Mouse (Mus musculus) stomach, embryonic 15.5 days (tissue): Measurements from ENCODE around the gene Caln1. TPM values are rescaled to one million over a fixed set of nuclear protein-coding genes. Genes with fewer than 3 reads are reported as not detected.

Experiments used
- ATAC-seq: fragments of 200-750 bp; cut with Nextera tagmentation; 2 replicates; pipeline ENCODE4 v1.8.0; 2017; ENCODE audit warnings: low read depth, moderate number of reproducible peaks, moderate TSS enrichment; ENCODE audit not compliant: insufficient read depth, low FRiP score
- H3K27ac ChIP-seq: fragments of 300-500 bp; sonication (generic); 2 replicates; pipeline ENCODE4 v1.5.1; 2015; ENCODE audit warnings: mild to moderate bottlenecking, inconsistent platforms
- H3K27me3 ChIP-seq: fragments of 300-500 bp; sonication (generic); replicated peaks from 2 replicates; pipeline ENCODE4 v1.6.1; 2015; ENCODE audit warnings: inconsistent platforms
- H3K36me3 ChIP-seq: fragments of 300-500 bp; sonication (generic); 2 replicates; pipeline ENCODE4 v1.6.1; 2015; ENCODE audit warnings: inconsistent platforms
- H3K4me1 ChIP-seq: fragments of 300-500 bp; sonication (generic); 2 replicates; pipeline ENCODE4 v1.6.1; 2015; ENCODE audit warnings: inconsistent platforms
- H3K4me2 ChIP-seq: fragments of 300-500 bp; sonication (generic); 2 replicates; pipeline ENCODE4 v1.6.1; 2015; ENCODE audit warnings: mild to moderate bottlenecking, inconsistent platforms
- H3K4me3 ChIP-seq: fragments of 300-500 bp; sonication (generic); replicated peaks from 2 replicates; pipeline ENCODE4 v1.5.1; 2015; ENCODE audit warnings: inconsistent platforms
- H3K9ac ChIP-seq: fragments of 300-500 bp; sonication (generic); 2 replicates; pipeline ENCODE4 v1.6.1; 2015; ENCODE audit warnings: inconsistent platforms
- H3K9me3 ChIP-seq: fragments of 300-500 bp; sonication (generic); 2 replicates; pipeline ENCODE4 v1.6.1; 2016; ENCODE audit warnings: inconsistent platforms
- WGBS: fragments of 180-500 bp; shearing (Covaris S2); methylation state at CpG from one replicate; pipeline ENCODE4 v1.1.7; 2015; 5-methylcytosine and 5-hydroxymethylcytosine counted together
- polyA plus RNA-seq: library from polyadenylated mRNA; unstranded; fragments of >200 nt; fragmentation: Nextera tagmentation; extraction: Ambion mirVana; gene quantifications from 2 replicates; pipeline ENCODE4 v1.2.1, GENCODE M21; 2015

Caln1 gene
- polyA plus RNA-seq, 1 experiment from 2014 or later, result 0.05 TPM

DNA sequence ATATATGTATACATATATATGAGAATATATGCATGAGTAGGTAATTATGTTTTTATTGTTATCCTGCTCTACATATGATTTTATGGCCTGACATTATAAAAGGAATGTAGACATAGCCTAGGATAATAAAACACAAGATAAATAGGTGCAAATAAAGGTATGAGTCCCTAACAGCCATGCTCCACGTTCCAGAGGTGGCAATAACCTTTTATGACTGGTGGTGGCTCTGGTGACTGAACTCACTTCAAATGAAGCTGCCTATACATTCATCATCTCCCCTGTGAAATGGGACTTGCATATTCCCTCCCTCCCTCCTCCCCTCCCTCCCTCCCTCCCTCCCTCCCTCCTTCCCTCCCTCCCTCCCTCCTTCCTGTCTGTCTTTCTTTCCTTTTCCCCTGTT is 111.0 kb downstream of the Caln1 start:
- WGBS, result 56% methylated on average over 1 of the region's 1 CpGs
- no peak overlapping the region for H3K9ac ChIP-seq
- H3K4me3 ChIP-seq, result no peak overlapping the region
- no peaks in the 10 kb centered on the region for H3K4me1 ChIP-seq
- no peaks in the 10 kb centered on the region for H3K9me3 ChIP-seq
- H3K27ac ChIP-seq, result no peak overlapping the region
- H3K36me3 ChIP-seq, result no peaks in the 10 kb centered on the region
- ATAC-seq, result no peak
- no peaks in the 10 kb centered on the region for H3K27me3 ChIP-seq
- no peak overlapping the region for H3K4me2 ChIP-seq

DNA sequence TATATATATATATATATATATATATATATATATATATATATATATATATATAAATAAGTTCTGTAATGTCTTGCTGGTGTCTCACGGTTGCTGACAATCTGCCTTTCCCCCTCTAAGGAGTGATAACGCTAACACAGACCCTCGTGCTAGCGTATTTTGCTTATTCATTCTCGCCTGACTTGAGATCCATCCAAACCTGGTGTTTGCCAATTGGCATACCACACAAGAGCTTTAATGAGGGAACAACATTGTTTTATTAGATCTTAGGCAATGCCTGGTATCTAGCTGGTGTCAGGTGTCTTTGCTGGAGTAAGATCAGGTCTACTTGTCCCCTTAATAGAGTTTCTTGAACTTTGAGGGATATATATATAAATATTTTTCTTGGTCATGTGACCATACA is 122.2 kb downstream of the Caln1 start:
- Histone ChIP-seq H3K9me3 (no peaks in the 10 kb centered on the region), H3K4me1 (no peaks in the 10 kb centered on the region), H3K36me3 (no peaks in the 10 kb centered on the region), H3K27me3 (no peaks in the 10 kb centered on the region), H3K4me3 (no peak overlapping the region), H3K27ac (no peak overlapping the region), H3K4me2 (no peak overlapping the region), H3K9ac (no peak overlapping the region)
- ATAC-seq, result no peak
- 80% methylated on average over 5 of the region's 5 CpGs for WGBS

DNA sequence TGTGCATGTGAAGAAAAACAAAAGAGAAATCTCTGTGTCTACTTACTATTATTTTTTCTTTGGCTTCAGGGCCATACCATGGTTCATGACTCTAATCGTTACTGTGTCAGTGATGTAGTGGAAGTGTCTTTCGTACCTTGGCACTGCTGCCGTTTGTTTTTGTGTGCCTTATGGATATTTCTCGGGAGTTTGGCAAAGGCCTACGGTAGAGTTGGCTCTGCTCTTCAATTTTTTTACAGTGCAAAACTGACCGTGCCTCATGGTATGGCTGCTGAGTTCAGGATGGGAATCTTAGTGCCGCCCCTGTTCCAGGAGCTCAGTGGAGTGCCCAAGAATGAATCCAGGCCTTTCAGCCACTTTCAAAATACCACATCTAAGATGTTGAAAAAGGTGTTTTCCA is 123.0 kb downstream of the Caln1 start:
- Histone ChIP-seq H3K9me3 (no peaks in the 10 kb centered on the region), H3K27ac (no peak overlapping the region), H3K9ac (no peak overlapping the region), H3K4me3 (no peak overlapping the region), H3K27me3 (no peaks in the 10 kb centered on the region), H3K36me3 (no peaks in the 10 kb centered on the region), H3K4me1 (no peaks in the 10 kb centered on the region), H3K4me2 (no peak overlapping the region)
- 82% methylated on average over 7 of the region's 7 CpGs for WGBS
- no peak for ATAC-seq

- H3K9me3 ChIP-seq, result no peaks in the 10 kb centered on the region
- no peak for ATAC-seq
- 76% methylated on average over 9 of the region's 9 CpGs for WGBS
These were observed 133.3 kb downstream of the Caln1 start for GRCm38 (mm10) chr5:130502541-130502940.

DNA sequence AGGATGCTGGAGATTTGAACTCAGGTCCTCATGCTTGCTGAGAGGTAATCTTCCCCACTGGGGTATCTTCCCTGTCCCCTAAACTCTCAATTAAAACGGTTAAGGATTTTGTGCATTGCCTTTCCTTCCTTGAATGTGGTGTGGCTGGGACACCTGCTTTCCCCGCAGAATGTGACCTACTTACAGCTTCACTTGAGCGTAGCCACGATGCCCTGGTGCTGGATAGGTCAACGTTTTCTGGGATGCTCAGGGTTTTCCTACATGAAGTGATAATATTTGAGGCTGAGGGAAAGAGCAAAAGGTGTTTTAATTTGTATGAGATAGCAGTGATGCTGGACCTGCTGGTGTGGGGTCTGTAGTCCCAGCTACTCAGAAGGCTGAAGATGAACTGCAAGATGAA is 135.6 kb downstream of the Caln1 start:
- WGBS, result 76% methylated on average over 5 of the region's 5 CpGs
- no peak overlapping the region for H3K4me3 ChIP-seq
- H3K9ac ChIP-seq, result no peak overlapping the region
- H3K9me3 ChIP-seq, result no peaks in the 10 kb centered on the region
- H3K27me3 ChIP-seq, result no peaks in the 10 kb centered on the region
- H3K27ac ChIP-seq, result no peak overlapping the region
- no peaks in the 10 kb centered on the region for H3K36me3 ChIP-seq
- H3K4me2 ChIP-seq, result no peak overlapping the region
- ATAC-seq, result no peak
- H3K4me1 ChIP-seq, result no peaks in the 10 kb centered on the region

More at GRCm38 (mm10) chr5:130502541-130502940, 133.3 kb downstream of the Caln1 start:
- Histone ChIP-seq H3K4me2 (no peak overlapping the region), H3K4me3 (no peak overlapping the region), H3K9ac (no peak overlapping the region), H3K4me1 (no peaks in the 10 kb centered on the region), H3K27me3 (no peaks in the 10 kb centered on the region), H3K27ac (no peak overlapping the region), H3K36me3 (no peaks in the 10 kb centered on the region)

DNA sequence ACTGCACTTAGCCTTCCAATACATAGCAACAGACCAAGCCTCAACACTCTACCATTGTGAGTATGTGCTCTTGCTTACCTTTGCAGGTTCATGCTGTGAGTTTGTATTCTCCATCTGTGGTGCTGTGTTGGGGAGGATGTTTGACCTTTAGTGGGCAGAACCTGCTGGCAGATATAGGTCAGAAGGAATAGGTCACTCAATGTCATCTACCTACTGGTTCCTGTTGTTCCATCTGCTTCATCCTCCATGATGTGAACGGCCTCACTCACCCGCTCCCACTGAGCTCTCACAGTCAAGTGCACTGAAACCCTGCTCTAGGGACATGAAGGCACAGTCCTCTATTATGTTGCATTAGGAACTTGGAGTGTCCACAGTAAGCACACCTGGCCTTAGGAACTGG is 141.3 kb downstream of the Caln1 start:
- Histone ChIP-seq H3K4me2 (no peak overlapping the region), H3K9ac (no peak overlapping the region), H3K4me3 (no peak overlapping the region), H3K4me1 (no peaks in the 10 kb centered on the region), H3K36me3 (no peaks in the 10 kb centered on the region), H3K27ac (no peak overlapping the region), H3K27me3 (no peaks in the 10 kb centered on the region), H3K9me3 (no peaks in the 10 kb centered on the region)
- WGBS, result 92% methylated on average over 2 of the region's 2 CpGs
- no peak for ATAC-seq

DNA sequence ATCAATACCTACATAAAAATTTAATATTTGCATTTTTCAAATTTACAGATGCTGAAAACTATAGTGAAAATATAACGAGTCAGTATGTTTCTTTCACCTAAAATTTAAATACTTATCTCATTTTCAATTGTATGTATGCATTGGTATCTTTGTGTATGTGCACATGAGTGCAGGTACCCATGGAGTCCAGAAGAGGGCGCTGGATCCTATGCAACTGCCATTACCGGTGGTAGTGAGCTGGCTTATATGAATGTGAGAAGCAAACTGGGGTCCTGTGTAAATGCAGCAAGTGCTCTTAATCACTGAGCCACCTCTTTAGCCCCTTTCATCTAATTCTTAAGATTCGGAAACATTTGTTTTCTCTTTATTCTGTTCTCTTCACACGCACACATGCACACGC is 146.1 kb downstream of the Caln1 start:
- H3K4me1 ChIP-seq, result no peaks in the 10 kb centered on the region
- no peaks in the 10 kb centered on the region for H3K36me3 ChIP-seq
- no peak for ATAC-seq
- H3K4me3 ChIP-seq, result no peak overlapping the region
- no peaks in the 10 kb centered on the region for H3K27me3 ChIP-seq
- no peak overlapping the region for H3K4me2 ChIP-seq
- no peaks in the 10 kb centered on the region for H3K9me3 ChIP-seq
- H3K9ac ChIP-seq, result no peak overlapping the region
- no peak overlapping the region for H3K27ac ChIP-seq
- whole genome bisulfite sequencing, result 82% methylated on average over 6 of the region's 6 CpGs

GRCm38 (mm10) chr5:130520527-130520926 is 151.3 kb downstream of the Caln1 start:
- Histone ChIP-seq H3K4me2 (no peak overlapping the region), H3K4me3 (no peak overlapping the region), H3K9ac (no peak overlapping the region), H3K9me3 (no peaks in the 10 kb centered on the region), H3K4me1 (no peaks in the 10 kb centered on the region), H3K27me3 (no peaks in the 10 kb centered on the region), H3K27ac (no peak overlapping the region), H3K36me3 (no peaks in the 10 kb centered on the region)
- WGBS, result 61% methylated on average over 2 of the region's 2 CpGs
- ATAC-seq, result no peak

DNA sequence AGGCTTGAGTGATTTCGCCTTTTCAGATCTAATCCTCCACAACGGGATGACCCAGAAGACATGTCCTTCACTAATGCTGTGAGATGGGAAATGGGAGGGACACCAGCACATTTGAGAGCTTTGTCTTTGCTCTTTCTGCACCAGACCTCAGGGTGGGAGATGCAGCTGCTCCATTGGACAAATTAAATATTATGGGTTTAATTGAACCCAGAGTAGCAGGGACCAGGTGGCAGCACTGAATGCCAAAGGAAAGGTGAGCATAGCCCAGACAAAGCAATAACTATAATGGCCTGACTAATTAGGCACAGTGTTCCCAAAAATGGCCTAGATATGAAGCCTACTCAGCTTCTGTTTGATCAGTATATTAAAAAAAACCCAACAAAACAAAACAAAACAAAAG is 158.2 kb downstream of the Caln1 start:
- no peak overlapping the region for H3K4me3 ChIP-seq

GRCm38 (mm10) chr5:130547496-130547895 is 178.2 kb downstream of the Caln1 start:
- Histone ChIP-seq H3K4me3 (no peak overlapping the region), H3K27me3 (no peaks in the 10 kb centered on the region), H3K9me3 (no peaks in the 10 kb centered on the region), H3K9ac (no peak overlapping the region), H3K36me3 (no peaks in the 10 kb centered on the region), H3K4me2 (no peak overlapping the region), H3K27ac (no peak overlapping the region), H3K4me1 (no peaks in the 10 kb centered on the region)
- WGBS, result 90% methylated on average over 5 of the region's 5 CpGs
- ATAC-seq, result no peak

More for the DNA sequence above, 158.2 kb downstream of the Caln1 start:
- H3K4me2 ChIP-seq, result no peak overlapping the region
- no peaks in the 10 kb centered on the region for H3K4me1 ChIP-seq
- no peaks in the 10 kb centered on the region for H3K27me3 ChIP-seq
- no peaks in the 10 kb centered on the region for H3K9me3 ChIP-seq
- H3K36me3 ChIP-seq, result no peaks in the 10 kb centered on the region
- H3K9ac ChIP-seq, result no peak overlapping the region
- no peak for ATAC-seq
- WGBS, result 81% methylated on average over 2 of the region's 2 CpGs
- no peak overlapping the region for H3K27ac ChIP-seq

DNA sequence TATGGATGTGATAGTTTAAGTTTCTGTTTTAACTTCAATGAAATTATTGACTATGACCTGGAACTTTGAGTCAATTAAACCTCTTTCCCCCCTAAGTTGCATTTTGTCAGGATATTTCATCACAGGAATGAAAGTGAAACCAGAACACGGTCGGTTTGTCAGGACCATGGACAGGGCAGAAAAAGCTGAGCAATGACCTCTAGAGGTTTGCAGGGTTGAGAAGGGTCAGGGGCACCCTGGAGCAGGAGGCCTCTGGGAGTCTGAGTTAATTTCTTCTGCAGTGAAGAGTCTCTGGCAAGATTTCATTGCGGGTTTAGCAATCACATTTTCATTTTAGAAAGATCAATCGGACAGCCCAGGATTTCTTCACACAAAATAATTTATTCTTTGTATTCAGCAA is 184.7 kb downstream of the Caln1 start:
- Histone ChIP-seq H3K36me3 (no peaks in the 10 kb centered on the region), H3K9ac (no peak overlapping the region), H3K4me2 (no peak overlapping the region), H3K4me1 (no peaks in the 10 kb centered on the region), H3K27me3 (no peaks in the 10 kb centered on the region), H3K4me3 (no peak overlapping the region), H3K27ac (no peak overlapping the region), H3K9me3 (no peaks in the 10 kb centered on the region)
- ATAC-seq, result no peak
- 51% methylated on average over 4 of the region's 4 CpGs for WGBS

- no peak overlapping the region for H3K9ac ChIP-seq
- WGBS, result 48% methylated on average over 3 of the region's 3 CpGs
- no peaks in the 10 kb centered on the region for H3K27me3 ChIP-seq
- H3K9me3 ChIP-seq, result no peaks in the 10 kb centered on the region
- no peak overlapping the region for H3K4me3 ChIP-seq
- H3K27ac ChIP-seq, result no peak overlapping the region
- no peak for ATAC-seq
- no peaks in the 10 kb centered on the region for H3K4me1 ChIP-seq
- no peaks in the 10 kb centered on the region for H3K36me3 ChIP-seq
- no peak overlapping the region for H3K4me2 ChIP-seq
These were observed 193.9 kb downstream of the Caln1 start for GRCm38 (mm10) chr5:130563146-130563545.

- Histone ChIP-seq H3K27me3 (no peaks in the 10 kb centered on the region), H3K4me3 (no peak overlapping the region), H3K4me2 (no peak overlapping the region), H3K9ac (no peak overlapping the region), H3K36me3 (no peaks in the 10 kb centered on the region), H3K27ac (no peak overlapping the region), H3K4me1 (no peaks in the 10 kb centered on the region), H3K9me3 (no peaks in the 10 kb centered on the region)
- 89% methylated on average over 3 of the region's 3 CpGs for WGBS
- no peak for ATAC-seq
These were observed 196.7 kb downstream of the Caln1 start for GRCm38 (mm10) chr5:130566002-130566401.
